Mouse (Mus musculus) cerebellum, adult 2 months (tissue): ENCODE data around the gene Pfkfb1.

Experiments
- CTCF ChIP-seq: fragments of 200-500 bp; IDR thresholded peaks from 2 replicates; pipeline ENCODE4 v1.5.1; 2011; ENCODE audit warnings: low read depth, mild to moderate bottlenecking, control low read depth, low read length, moderate library complexity, borderline replicate concordance; ENCODE audit not compliant: insufficient read depth
- POLR2A ChIP-seq: fragments of 200-500 bp; IDR thresholded peaks from 2 replicates; pipeline ENCODE4 v1.6.1; 2011; ENCODE audit warnings: low read length, control low read depth, borderline replicate concordance; ENCODE audit not compliant: insufficient read depth

- TF ChIP-seq CTCF (no peak), POLR2A (no peak)
These were observed 40.8 kb upstream of the Pfkfb1 start, which contains the start of gene Alas2 for GRCm38 (mm10) chrX:150547239-150547638.
